Mouse (Mus musculus): Measurements from ENCODE around the gene Anxa7. TPM values are rescaled to one million over a fixed set of nuclear protein-coding genes. Genes with fewer than 3 reads are reported as not detected.

Gene Anxa7
- total RNA-seq, 2 experiments from 2014 or later, result 70.5 to 78.1 TPM

DNA sequence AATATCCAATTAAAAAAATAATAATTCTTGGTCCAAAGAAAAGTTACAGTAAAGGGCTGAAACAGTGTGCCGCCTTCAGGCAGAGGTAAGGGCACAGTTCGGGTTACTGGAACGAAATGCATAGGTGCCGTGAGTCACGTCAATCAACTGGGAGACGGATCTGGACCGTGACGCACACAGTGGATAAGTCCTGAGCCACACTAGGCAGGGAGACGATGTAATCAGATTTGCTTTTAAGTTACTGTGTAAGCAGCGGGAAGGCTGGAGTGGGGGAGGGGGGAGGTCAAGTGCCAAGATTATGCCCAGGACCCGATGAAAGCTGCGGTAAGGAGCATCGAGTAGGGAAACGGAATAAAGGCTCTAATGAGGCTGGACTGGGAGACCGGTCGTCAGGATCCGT lies 37.7 kb downstream of the Anxa7 start:
- DNase-seq (ENCODE audit: low spot score in 2 of 2), result no peak

DNA sequence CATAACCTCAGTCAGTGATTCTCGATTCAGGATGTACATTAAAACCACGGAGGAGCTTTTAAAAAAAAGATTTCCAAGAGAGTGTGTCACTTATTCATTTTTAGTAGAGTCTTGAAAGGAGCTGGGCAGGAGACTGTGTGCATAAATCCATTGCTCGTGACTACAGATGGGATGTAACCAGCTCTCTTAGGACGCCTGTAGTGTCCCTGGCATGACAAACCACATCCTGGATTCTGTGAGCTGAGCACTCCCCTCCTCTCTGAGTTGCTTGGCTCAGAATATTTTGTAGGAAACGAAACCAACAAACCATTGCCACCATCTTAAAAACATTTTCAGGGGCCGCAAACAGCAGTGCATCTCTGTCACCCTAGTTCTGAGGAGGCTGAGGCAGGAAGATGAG lies 43.0 kb downstream of the Anxa7 start:
- DNase-seq (ENCODE audit: low spot score in 2 of 2), result no peak

DNA sequence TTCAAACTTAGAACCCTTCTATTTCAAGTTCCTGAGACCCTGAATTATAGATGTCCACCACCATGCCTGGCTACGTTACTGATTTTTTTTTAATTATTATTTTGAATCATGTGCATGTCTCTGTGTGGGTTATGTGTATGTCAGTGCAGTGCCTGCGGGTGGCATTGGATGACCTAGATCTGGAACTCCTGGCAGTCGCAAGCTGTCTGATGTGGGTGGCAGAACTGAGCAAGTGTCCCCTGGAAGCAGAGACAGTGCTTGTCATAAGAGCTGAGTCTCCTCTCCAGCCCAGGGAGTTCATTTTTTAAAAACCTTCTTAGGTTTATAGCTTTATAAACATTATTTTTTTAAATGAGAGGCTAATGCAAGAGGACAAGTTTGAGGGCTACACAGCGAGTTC lies 47.5 kb downstream of the Anxa7 start:
- DNase-seq (ENCODE audit: low spot score in 2 of 2), result peak in 1 of 2 experiments; percentile 23

DNA sequence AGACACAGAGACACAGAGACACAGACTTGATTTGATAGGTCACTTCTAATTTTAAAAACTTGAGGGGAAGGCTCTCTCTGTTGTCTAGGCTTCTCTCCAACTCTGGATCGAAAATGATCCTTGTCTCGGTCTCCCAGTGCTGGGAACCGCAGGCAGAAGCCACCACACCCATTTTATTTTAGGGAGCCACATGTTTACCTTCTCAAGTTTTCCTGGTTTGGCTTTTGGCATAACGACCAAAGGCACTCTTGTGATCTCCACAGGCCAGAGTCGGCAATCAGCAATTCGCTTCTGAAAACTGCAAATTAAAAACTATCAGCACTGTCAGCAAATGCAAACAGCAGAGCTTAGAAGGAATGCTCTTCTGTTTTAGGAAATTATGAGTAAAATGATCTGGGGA lies 48.2 kb downstream of the Anxa7 start:
- no peak for DNase-seq (ENCODE audit: low spot score in 2 of 2)

DNA sequence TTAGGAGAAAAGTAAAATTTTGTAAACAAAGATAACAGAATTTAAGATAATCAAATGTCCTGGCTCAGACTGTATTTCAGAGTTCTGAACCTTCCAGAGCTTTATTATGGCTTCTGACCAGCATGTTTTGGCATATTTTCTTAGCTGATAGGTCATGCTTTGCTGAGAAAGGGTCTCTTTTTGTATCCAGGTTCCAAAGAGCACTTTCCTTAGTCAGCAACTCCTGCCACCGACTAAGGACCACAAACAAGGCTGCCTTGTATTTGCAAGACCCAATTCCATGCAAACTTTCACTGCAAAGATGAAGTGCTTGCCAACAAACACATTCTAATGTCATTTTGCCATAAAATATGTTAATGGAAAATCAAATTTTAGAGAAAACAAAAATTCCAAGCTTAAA lies 50.1 kb downstream of the Anxa7 start:
- DNase-seq (ENCODE audit: low spot score in 2 of 2), result no peak

DNA sequence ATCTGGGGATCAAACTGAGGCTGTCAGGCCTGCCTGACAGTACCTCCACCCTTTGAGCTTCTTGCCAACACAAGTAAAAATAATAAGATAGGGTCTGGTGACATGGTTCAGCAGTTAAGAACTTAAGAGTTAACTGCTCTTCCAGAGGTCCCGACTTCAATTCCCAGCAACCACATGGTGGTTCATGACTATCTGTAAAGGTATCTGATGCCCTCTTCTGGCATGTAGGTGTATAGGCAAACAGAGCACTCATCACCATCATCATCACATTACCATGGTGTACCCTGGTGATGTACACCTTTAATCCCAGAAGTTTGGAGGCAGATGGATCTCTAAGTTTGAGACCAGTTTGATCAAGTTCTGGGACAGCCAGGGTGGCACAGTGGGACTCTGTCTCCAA lies 51.3 kb downstream of the Anxa7 start:
- no peak for DNase-seq (ENCODE audit: low spot score in 2 of 2)

DNA sequence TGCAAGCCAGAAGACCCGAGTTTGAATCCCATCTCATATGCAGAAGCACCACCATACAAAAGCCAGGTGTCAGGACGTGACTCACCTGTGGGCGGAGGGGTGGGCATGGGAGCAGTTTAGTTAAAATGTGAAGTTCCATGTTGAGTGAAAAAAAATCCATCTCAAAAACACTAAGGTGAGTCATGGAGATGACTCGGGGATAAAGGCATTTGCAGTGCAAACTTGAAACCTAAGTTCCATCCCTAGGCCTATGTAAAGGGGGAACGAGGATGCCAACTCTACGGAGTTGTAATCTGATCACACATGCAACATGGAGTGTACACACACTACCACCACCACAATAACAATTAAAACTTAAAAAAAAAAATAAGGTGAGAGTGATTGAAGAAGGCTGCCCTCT lies 56.9 kb downstream of the Anxa7 start:
- no peak for DNase-seq (ENCODE audit: low spot score in 2 of 2)

DNA sequence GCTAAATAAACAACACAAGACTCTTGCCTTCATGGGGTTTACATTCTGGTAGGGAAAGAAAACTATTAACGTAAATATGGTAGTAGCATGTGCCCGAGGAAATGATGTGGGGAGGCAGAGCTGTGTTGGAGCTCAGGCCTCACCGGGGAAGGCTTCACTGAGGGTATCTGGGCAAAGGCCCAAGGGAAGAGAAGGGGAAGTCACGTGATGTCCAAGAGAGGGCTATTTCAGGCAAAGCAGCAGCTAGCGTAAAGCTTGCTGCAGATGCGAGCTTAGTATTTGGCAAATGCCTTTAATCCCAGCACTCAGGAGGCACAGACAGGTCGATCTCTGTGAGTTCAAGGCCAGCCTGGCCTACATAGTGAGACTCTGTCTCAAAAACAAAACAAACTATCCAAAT lies 57.7 kb downstream of the Anxa7 start:
- DNase-seq (ENCODE audit: low spot score in 2 of 2), result no peak

Other genes starting within 250 kb of the Anxa7 start
- gene Kcnk16, start 210.9 kb downstream of the Anxa7 start, total RNA-seq (2021), result not detected
- 10 to 100 TPM; 18.4 to 23.4 TPM for gene Nudt13, start 185.4 kb downstream of the Anxa7 start, total RNA-seq (2021)
- 10 to 100 TPM; 32.4 to 39.2 TPM for gene Ecd, start 132.0 kb downstream of the Anxa7 start, total RNA-seq (2021)
- gene Fam149b, start 132.0 kb downstream of the Anxa7 start, total RNA-seq (2021), result 10 to 100 TPM; 41.9 to 51.4 TPM
- 10 to 100 TPM; 29.4 to 32.5 TPM for gene Dnajc9, start 91.2 kb downstream of the Anxa7 start, total RNA-seq (2021)
- 10 to 100 TPM; 34.1 to 35.1 TPM for gene Mrps16, start 86.5 kb downstream of the Anxa7 start, total RNA-seq (2021)
- gene Cfap70, start 27.9 kb downstream of the Anxa7 start, total RNA-seq (2021), result 1 to 10 TPM; 1.7 to 2.4 TPM
- gene Mss51, start 16.8 kb upstream of the Anxa7 start, total RNA-seq (2021), result under 1 TPM; 0.72 to 0.96 TPM
- gene Ppp3cb, start 66.4 kb upstream of the Anxa7 start, total RNA-seq (2021), result 100 to 1,000 TPM; 282 to 285 TPM
- 10 to 100 TPM; 39.4 to 44.2 TPM for gene Usp54, start 160.9 kb upstream of the Anxa7 start, total RNA-seq (2021)
- gene Myoz1, start 176.4 kb upstream of the Anxa7 start, total RNA-seq (2021), result not detected
- under 1 TPM; 0.21 to 0.28 TPM for gene Synpo2l, start 188.2 kb upstream of the Anxa7 start, total RNA-seq (2021)
- 100 to 1,000 TPM; 102 to 110 TPM for gene Sec24c, start 194.2 kb upstream of the Anxa7 start, total RNA-seq (2021)
- 10 to 100 TPM; 17.2 to 18.0 TPM for gene Fut11, start 214.8 kb upstream of the Anxa7 start, total RNA-seq (2021)
- gene Chchd1, start 222.9 kb upstream of the Anxa7 start, total RNA-seq (2021), result 10 to 100 TPM; 47.0 to 55.4 TPM
- 100 to 1,000 TPM; 151 to 155 TPM for gene Zswim8, start 227.4 kb upstream of the Anxa7 start, total RNA-seq (2021)

All from left cerebral cortex, adult 18-20 months (tissue).